Mouse (Mus musculus) gastrocnemius, postnatal 4 days (tissue): ENCODE data around the gene Nufip2. TPM values are rescaled to one million over a fixed set of nuclear protein-coding genes. Genes with fewer than 3 reads are reported as not detected.
"Not testable (repeated sequence)": the region's sequence is repeated elsewhere in the genome, so short reads cannot be mapped to it uniquely, and the experiment has no call there.

Source experiments
- DNase-seq, 2 experiments: peaks; one replicate each; pipeline ENCODE4 v3.0.0; 2021 to 2022; ENCODE audit warnings: low spot score in 2 of 2, mixed read lengths in 2 of 2
- total RNA-seq, 2 experiments: library from RNA; stranded (reverse); gene quantifications; 2 replicates each; pipeline ENCODE4 v1.2.3; 2021

The Nufip2 gene
- total RNA-seq, 2 experiments from 2014 or later = 60.1 to 64.9 TPM

DNA sequence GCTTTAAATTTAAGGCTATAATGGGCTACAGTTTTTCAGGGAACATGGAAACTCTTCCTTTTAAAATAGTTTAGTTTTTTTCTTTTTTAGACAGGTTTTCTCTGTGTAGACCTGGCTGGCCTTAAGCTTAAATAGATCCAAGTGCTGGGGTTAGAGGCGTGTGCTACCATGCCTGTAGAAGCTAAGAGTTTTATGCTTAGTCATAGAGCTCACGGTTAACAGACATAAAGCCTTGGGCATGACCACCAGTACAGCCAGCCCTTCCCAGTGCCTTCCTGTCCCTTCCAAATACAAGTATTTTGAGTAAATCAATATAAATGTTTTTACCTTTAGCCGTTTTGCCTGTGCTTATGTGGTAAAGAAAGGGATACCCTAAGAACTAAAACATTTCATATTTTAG lies 20.0 kb downstream of the Nufip2 start:
- no peak for DNase-seq

DNA sequence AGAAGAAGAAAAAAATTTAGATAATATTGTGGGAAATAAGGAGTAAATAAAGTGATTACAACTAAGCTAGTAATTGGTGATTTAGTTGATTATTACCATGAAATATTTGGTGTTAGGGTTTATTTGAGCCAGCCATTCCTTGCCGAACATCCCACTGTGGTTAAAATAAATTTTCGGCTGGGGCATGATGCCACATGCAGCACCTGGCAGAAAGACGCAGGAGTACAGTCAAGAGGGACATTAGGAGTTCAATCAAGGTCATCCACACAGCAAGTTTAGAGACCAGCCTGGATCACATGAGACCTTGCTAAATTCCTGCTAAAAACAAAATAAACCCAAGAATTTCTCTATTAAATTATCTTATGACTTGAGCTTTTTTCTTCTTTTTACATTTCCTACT lies 23.1 kb downstream of the Nufip2 start:
- DNase-seq = no peak

DNA sequence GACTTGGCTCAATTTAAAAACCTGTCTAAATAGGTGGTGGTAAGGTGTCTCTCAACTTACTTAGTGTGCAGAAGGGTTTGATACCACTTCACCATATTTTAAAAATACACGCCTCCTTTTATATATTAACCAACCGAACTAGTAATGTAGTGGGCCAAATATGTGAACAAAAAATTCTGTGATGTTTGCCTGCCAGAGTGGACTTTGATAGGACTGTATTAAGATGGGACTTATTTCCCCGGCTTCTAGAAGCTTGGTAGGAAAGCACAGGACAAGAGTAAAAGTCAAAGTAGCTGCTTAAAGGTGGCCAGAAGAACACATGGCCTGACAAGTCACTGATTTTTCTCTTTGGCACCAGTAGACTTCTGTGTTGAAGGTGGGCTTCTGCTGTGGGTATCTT lies 27.8 kb downstream of the Nufip2 start:
- no peak for DNase-seq

- no peak for DNase-seq
Observed at GRCm38 (mm10) chr11:77719055-77719454, 33.1 kb downstream of the Nufip2 start.

- no peak for DNase-seq
Observed at GRCm38 (mm10) chr11:77721389-77721788, 35.4 kb downstream of the Nufip2 start.

GRCm38 (mm10) chr11:77724766-77725165 lies 38.8 kb downstream of the Nufip2 start:
- no peak for DNase-seq

DNA sequence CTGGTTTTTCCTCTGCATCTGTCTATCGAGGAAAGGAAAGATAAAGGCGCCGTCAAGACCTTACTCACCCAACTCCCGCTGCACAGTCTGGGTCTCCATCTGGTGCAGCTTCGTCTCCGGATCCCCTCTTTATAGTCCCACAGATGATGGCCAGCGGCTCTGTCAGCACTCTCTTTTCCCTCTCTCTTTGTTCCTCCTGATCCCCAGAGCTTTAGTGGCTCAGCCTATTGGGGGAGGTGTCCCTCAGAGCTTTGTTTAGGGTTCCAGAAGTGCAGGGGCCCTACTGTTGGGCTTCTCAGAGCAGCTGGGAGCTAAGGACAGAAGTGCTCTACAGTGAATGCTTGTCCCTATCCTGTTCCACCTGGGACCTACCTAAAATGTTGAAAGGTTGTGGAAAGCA lies 39.2 kb downstream of the Nufip2 start, which contains the start of gene Cryba1:
Gene Cryba1, minus strand, starts transcription at position 101 of the 400 bp plus-strand sequence.
- DNase-seq = no peak

DNA sequence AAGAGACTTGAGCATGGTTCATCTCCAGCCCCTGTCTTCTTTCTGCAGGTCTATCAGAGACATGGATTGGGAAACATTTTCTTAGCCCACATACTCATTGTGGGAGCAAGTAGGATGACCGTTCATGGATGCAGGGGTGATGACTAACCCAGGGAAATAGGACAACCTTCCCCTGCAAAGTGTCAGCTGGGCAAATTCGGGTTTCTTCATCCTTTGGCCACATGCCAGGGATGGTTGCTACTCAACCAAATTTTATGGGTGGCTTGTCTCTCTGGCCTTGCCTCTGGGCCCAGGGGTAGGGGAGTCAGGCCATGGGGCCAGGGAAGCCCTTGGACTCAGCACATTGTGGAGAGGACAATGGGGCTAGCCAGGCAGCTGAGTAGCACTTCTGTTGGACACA lies 42.6 kb downstream of the Nufip2 start:
- DNase-seq = no peak

DNA sequence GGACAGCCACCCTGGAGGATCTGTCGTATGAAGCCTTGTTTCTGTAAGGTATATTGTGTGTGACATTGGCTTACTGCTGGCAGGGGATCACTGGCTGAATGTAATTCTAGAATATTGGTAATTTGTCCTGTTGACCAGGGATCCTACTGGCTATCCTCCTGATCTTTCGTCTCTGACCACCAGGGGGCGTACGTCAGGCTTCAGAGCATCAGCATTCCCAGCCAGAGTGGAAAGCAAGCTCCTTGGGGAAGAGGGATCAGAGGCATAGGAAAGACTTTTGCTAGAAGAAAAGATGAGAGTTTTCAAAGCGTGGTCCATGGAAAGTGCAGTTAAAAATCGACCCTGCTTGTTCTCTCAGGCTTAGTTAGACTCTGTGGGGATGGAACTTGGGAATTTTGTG lies 51.3 kb downstream of the Nufip2 start:
- peak; percentile 81 to 85 for DNase-seq

GRCm38 (mm10) chr11:77738555-77738954 lies 52.6 kb downstream of the Nufip2 start:
- no peak for DNase-seq

DNA sequence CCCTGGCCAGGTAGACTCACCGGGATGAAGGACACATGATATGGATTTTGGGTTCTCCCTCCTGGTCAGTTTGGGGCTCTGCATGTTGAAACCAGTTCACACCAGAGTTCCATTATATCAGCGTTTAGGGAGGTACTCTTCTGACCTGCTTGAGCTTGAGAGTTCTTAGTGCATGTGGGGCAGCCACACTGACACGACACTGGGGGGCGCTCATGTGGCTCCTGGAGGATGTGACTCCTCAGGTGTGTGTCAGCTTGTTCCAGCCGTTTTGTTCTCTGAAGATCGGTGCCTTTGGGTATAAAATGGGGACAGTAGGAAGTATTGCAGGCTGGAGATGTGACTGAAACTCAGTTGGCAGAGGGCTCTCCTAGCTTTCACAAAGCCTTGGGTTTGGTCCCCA lies 58.0 kb downstream of the Nufip2 start:
- no peak for DNase-seq

- no peak for DNase-seq
Observed at GRCm38 (mm10) chr11:77746652-77747051, 60.7 kb downstream of the Nufip2 start.

- not testable (repeated sequence) for DNase-seq
Observed at GRCm38 (mm10) chr11:77747103-77747502, 61.1 kb downstream of the Nufip2 start.

GRCm38 (mm10) chr11:77748996-77749395 lies 63.0 kb downstream of the Nufip2 start:
- no peak for DNase-seq

- no peak for DNase-seq
Observed at GRCm38 (mm10) chr11:77752525-77752924, 66.6 kb downstream of the Nufip2 start.

DNA sequence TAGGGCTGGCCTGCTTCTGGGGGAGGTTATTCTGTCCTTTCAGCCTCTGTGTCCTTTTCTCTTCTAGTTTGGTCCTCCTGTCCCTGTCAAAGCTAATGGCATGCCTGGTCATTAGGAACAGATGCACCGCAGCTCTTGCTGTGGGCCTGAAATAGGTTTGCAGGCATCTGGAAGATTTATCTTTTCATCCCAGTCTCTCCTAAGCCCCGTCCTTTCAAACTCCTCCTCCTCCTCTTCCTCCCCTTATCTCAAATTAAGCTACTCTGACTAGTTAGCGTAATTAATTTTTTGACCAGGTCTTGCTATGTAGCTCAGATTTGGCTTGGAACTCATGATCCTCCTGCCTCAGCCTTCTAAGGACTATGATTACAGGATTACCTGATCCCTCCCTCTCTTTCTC lies 67.5 kb downstream of the Nufip2 start:
- DNase-seq = no peak

GRCm38 (mm10) chr11:77760031-77760430 lies 74.1 kb downstream of the Nufip2 start:
- no peak for DNase-seq

- DNase-seq = peak; percentile 88 to 91
Observed at GRCm38 (mm10) chr11:77762783-77763672, 77.1 kb downstream of the Nufip2 start, which contains the start of gene Myo18a. TSS of gene Myo18a (plus strand) at chr11:77763246.

- no peak for DNase-seq
Observed at GRCm38 (mm10) chr11:77763673-77764340, 77.9 kb downstream of the Nufip2 start.

- no peak for DNase-seq
Observed at GRCm38 (mm10) chr11:77764694-77765458, 78.9 kb downstream of the Nufip2 start.

DNA sequence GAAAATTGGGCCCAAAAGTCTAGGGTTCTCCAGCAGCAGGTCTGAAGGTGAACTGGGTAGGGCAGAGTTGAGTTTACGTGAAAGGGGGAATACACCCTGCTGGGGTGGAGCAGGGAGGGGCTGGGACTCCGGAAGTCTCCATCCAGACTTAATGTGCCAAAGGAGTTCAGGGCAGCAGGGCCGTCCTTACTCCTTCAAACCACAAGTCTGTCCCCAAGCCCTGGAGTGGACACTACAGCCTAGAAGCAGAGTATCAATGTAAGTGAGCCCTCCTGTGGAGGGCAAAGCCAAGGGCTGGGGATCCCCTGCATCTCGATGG lies 79.5 kb downstream of the Nufip2 start:
- no peak for DNase-seq
